Mouse (Mus musculus) midbrain, postnatal 0 days (tissue): ENCODE results near the gene Cnp. TPM values are rescaled to one million over a fixed set of nuclear protein-coding genes. Genes with fewer than 3 reads are reported as not detected.

Source experiments
- ATAC-seq: fragments of 200-750 bp; cut with Nextera tagmentation; 2 replicates; pipeline ENCODE4 v1.8.0; 2017; ENCODE audit warnings: moderate number of reproducible peaks, mild to moderate bottlenecking, moderate TSS enrichment, moderate library complexity; ENCODE audit not compliant: low FRiP score
- DNase-seq: peaks from one replicate; pipeline ENCODE4 v3.0.0-alpha.2; 2015; ENCODE audit warnings: low spot score
- H3K27ac ChIP-seq: fragments of 300-500 bp; sonication (generic); 2 replicates; pipeline ENCODE4 v1.5.1; 2014; ENCODE audit warnings: low read depth, mild to moderate bottlenecking, low read length, mixed read lengths
- H3K27me3 ChIP-seq: fragments of 300-500 bp; sonication (generic); 2 replicates; pipeline ENCODE4 v1.6.1; 2014; ENCODE audit warnings: low read length, control low read depth, mixed read lengths; ENCODE audit not compliant: insufficient read depth
- H3K36me3 ChIP-seq: fragments of 300-500 bp; sonication (generic); 2 replicates; pipeline ENCODE4 v1.6.1; 2014; ENCODE audit warnings: low read length, control low read depth, mixed read lengths; ENCODE audit not compliant: insufficient read depth
- H3K4me1 ChIP-seq: fragments of 300-500 bp; sonication (generic); 2 replicates; pipeline ENCODE4 v1.6.1; 2014; ENCODE audit warnings: mild to moderate bottlenecking, control low read depth, antibody characterized with exemption, low read length, mixed read lengths; ENCODE audit not compliant: insufficient read depth
- H3K4me2 ChIP-seq: fragments of 300-500 bp; sonication (generic); 2 replicates; pipeline ENCODE4 v1.6.1; 2014; ENCODE audit warnings: low read depth, mild to moderate bottlenecking, low read length, mixed read lengths; ENCODE audit not compliant: poor library complexity, severe bottlenecking
- H3K4me3 ChIP-seq: fragments of 300-500 bp; sonication (generic); 2 replicates; pipeline ENCODE4 v1.5.1; 2014; ENCODE audit warnings: low read depth, mild to moderate bottlenecking, low read length, moderate library complexity
- H3K9ac ChIP-seq: fragments of 300-500 bp; sonication (generic); replicated peaks from 2 replicates; pipeline ENCODE4 v1.6.1; 2014; ENCODE audit warnings: mild to moderate bottlenecking, low read length, moderate library complexity, mixed read lengths; ENCODE audit not compliant: poor library complexity, severe bottlenecking
- H3K9me3 ChIP-seq: fragments of 300-500 bp; sonication (generic); 2 replicates; pipeline ENCODE4 v1.6.1; 2016; ENCODE audit warnings: low read length, control low read depth
- CTCF ChIP-seq: IDR thresholded peaks from 2 replicates; pipeline ENCODE4 v1.5.1; 2016; ENCODE audit warnings: antibody characterized with exemption, mild to moderate bottlenecking
- WGBS: fragments of 180-500 bp; shearing (Covaris S2); extraction: QIAGEN DNeasy Blood & Tissue Kit; methylation state at CpG from one replicate; pipeline ENCODE4 v1.1.7; 2014; 5-methylcytosine and 5-hydroxymethylcytosine counted together
- polyA plus RNA-seq: library from polyadenylated mRNA; unstranded; fragments of >200 nt; fragmentation: Nextera tagmentation; extraction: Ambion mirVana; gene quantifications from 2 replicates; pipeline ENCODE4 v1.2.1, GENCODE M21; 2015
- total RNA-seq: library from RNA; depleted of rRNA; stranded (reverse); fragments of >200 nt; gene quantifications from 2 replicates; pipeline ENCODE4 v1.2.3, GENCODE M21; 2014

Cnp gene
- total and polyA plus RNA-seq, 2 experiments from 2014 or later: 65.3 to 68.8 TPM

DNA sequence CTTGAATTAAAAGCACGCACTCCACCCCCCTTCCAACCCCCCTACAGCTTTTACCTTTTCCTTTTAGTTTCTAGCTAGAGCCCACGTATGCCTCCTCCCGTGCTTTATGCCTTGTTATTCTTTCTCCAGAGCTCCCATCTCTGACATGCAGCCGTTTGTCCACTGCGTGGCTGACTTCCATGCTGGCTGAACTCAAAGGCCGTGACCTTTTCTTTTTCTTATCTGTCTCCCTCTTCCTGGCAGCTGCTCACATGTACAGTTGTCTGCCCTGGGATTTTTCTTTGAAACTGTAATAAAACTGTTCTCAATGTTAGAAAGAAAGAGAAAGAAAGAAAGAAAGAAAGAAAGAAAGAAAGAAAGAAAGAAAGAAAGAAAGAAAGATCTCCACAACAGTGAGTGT is 33.7 kb upstream of the Cnp start:
- H3K9ac ChIP-seq: no peak overlapping the region
- H3K4me3 ChIP-seq: no peak overlapping the region
- H3K36me3 ChIP-seq: no peaks in the 10 kb centered on the region
- ATAC-seq (no peak), DNase-seq (no peak)
- peaks cover 3% of the 10 kb centered on the region; the same call in 1 of the 2 replicates for H3K4me1 ChIP-seq
- no peaks in the 10 kb centered on the region for H3K27me3 ChIP-seq
- TF ChIP-seq CTCF: no peak
- 56% methylated on average over 6 of the region's 6 CpGs for WGBS
- no peak overlapping the region for H3K4me2 ChIP-seq
- no peaks in the 10 kb centered on the region for H3K9me3 ChIP-seq
- H3K27ac ChIP-seq: no peak overlapping the region

DNA sequence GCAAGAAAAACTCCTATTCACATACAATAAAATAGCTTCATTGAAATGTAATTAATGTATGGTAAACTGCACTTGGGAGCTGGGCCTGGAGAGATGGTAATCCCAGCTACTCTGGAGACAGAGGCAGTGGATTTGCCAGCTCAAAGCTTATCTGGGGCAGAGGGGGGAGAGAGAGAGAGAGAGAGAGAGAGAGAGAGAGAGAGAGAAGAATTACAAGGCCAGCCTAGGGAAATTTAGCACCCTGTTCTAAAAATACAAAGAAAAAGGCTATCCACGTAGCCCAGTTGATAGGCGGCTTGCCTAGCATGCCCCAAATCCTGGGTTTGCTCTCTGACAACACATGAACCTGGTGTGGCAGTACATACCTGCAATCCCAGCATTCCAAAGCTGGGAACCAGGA is 33.1 kb upstream of the Cnp start:
- ATAC-seq (no peak), DNase-seq (no peak)
- no peaks in the 10 kb centered on the region for H3K9me3 ChIP-seq
- H3K4me1 ChIP-seq: peaks cover 3% of the 10 kb centered on the region; the same call in 1 of the 2 replicates
- H3K36me3 ChIP-seq: no peaks in the 10 kb centered on the region
- H3K9ac ChIP-seq: no peak overlapping the region
- no peak overlapping the region for H3K4me2 ChIP-seq
- H3K27ac ChIP-seq: no peak overlapping the region
- H3K27me3 ChIP-seq: no peaks in the 10 kb centered on the region
- no peak overlapping the region for H3K4me3 ChIP-seq
- 75% methylated on average over 2 of the region's 2 CpGs for WGBS
- no peak for TF ChIP-seq CTCF

DNA sequence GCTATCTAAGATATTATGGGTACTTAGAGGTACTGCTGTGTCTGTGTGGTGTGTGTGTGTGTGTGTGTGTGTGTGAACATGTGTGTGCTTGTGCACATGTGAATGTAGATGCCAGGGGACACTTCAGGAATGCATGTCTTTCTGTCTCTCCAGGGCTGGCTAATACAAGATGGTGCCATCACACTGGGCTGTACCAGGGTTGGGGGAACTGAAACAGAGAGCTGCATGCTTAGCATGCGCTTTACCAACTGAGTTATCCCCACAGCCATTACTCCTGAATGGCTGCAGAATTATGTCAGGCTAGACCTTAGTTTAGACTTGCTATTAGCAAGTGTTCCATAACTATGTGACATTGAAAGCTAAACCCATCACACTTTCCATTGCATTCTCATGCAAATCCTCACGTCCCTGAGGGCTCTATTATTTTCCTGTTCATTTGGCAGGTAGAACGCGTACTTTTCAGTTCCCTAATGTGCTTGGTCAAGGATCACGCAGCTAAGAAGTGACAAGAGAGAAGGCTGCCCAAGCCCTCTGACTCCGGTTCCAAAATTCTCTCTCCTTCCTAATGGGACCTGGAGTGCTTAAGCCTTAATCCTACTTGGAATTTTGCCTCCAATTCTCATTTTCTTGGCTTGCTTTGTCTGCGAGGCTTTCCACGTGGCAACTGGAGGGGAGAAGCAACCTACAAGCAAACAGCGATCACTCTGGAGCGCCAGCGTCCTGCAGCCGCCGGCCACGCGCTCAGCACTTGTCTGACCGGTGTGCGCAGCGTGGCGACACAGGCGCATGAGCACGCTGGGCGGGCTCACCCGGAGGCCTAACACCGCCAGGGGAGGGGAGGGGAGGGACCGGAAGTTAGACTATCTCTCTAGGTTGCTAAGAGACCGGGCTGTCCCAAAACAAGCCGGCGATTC is 29.6 kb upstream of the Cnp start, which contains the start of gene Ttc25:
Ttc25 (plus strand) TSS at position 776 of the 914 bp plus-strand sequence.
- DNase-seq (peak; percentile 92), ATAC-seq (peak; percentile 95)
- no peaks in the 10 kb centered on the region for H3K27me3 ChIP-seq
- H3K27ac ChIP-seq: peak within 1 kb of the TSS; percentile 77
- no peaks in the 10 kb centered on the region for H3K36me3 ChIP-seq
- H3K4me3 ChIP-seq: peak within 1 kb of the TSS; percentile 42
- H3K9me3 ChIP-seq: no peaks in the 10 kb centered on the region
- peak; percentile 38; the same call in 1 of the 2 replicates for TF ChIP-seq CTCF
- H3K9ac ChIP-seq: peak within 1 kb of the TSS; percentile 48
- peak within 1 kb of the TSS; percentile 60 for H3K4me2 ChIP-seq
- H3K4me1 ChIP-seq: peaks cover 3% of the 10 kb centered on the region; the same call in 1 of the 2 replicates
- 3% methylated on average over 28 of the region's 28 CpGs for WGBS

DNA sequence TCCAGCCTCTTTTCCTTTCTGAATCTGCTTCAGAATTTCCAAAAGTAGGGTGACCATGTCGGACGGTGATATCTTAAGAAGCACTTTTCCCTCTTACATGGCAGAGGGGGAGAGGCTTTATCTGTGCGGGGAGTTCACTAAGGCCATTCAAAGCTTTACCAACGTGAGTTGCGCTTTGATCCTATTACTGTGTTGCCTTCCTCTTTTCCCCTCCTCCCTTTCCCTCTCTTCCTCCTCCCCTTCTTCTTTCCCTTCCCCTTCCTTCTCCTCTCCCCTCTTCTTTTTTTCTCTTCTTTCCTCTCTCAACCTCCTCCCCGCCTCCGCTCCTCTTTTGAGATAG is 29.0 kb upstream of the Cnp start:
- Histone ChIP-seq H3K27me3 (no peaks in the 10 kb centered on the region), H3K9ac (peak overlapping the region; percentile 48), H3K4me2 (peak overlapping the region; percentile 60), H3K4me1 (peaks cover 3% of the 10 kb centered on the region; the same call in 1 of the 2 replicates), H3K4me3 (peak overlapping the region; percentile 42), H3K36me3 (no peaks in the 10 kb centered on the region), H3K27ac (peak overlapping the region; percentile 77), H3K9me3 (no peaks in the 10 kb centered on the region)
- WGBS: 26% methylated on average over 7 of the region's 7 CpGs
- DNase-seq: no peak
- no peak for TF ChIP-seq CTCF
- ATAC-seq: no peak; the same call in 1 of the 2 replicates

DNA sequence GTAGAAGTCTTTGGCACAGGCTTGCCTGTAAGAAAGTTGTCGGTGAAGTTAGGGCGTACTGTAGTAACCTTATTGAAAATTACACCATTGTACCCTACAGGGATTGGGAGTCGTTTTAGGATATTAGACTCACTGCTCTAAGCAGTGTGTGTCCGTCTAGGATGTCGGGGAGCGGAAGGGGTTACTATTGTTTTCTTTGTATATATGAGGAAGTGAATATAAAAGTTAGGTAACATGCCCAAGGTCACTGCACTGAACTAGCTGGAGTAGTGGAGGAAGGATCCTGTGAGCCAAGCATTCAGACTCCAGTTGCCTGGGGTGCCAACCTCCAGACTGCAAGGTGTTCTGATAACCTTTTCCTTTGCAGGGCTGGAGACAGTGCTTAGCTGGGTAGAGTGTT is 27.7 kb upstream of the Cnp start:
- ATAC-seq (no peak), DNase-seq (no peak)
- WGBS: 90% methylated on average over 6 of the region's 6 CpGs
- no peak overlapping the region for H3K4me2 ChIP-seq
- H3K36me3 ChIP-seq: no peaks in the 10 kb centered on the region
- H3K9ac ChIP-seq: no peak overlapping the region
- H3K4me3 ChIP-seq: no peak overlapping the region
- no peaks in the 10 kb centered on the region for H3K27me3 ChIP-seq
- peaks cover 3% of the 10 kb centered on the region; the same call in 1 of the 2 replicates for H3K4me1 ChIP-seq
- H3K27ac ChIP-seq: no peak overlapping the region
- H3K9me3 ChIP-seq: no peaks in the 10 kb centered on the region
- no peak for TF ChIP-seq CTCF

DNA sequence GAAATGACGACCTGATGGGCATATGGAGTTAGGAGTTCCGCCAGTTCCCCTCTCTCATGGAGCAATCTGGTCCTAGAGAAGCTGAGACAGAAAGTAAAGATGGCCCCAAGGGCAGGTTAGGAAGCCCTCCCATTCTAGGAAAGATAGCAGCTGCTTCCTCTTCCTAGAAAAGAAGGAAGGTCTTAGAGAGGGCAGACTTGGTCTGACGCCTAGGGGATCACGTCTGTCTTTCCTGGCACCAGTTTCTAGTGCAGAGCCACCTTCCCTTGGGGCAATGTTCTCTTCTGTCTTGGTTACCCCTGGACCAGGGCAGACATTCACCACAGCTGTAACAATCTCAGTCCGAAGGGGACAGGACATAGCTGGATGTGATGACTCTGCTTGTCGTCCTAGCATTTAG is 26.6 kb upstream of the Cnp start:
- TF ChIP-seq CTCF: no peak
- DNase-seq: no peak
- ATAC-seq: no peak
- no peak overlapping the region for H3K4me3 ChIP-seq
- H3K4me1 ChIP-seq: peaks cover 3% of the 10 kb centered on the region; the same call in 1 of the 2 replicates
- no peak overlapping the region for H3K27ac ChIP-seq
- no peak overlapping the region for H3K9ac ChIP-seq
- no peaks in the 10 kb centered on the region for H3K36me3 ChIP-seq
- 84% methylated on average over 6 of the region's 6 CpGs for WGBS
- H3K4me2 ChIP-seq: no peak overlapping the region
- no peaks in the 10 kb centered on the region for H3K9me3 ChIP-seq
- H3K27me3 ChIP-seq: no peaks in the 10 kb centered on the region
